Mouse (Mus musculus) liver, embryonic 16.5 days (tissue): Measurements from ENCODE around the gene Anp32e. TPM values are rescaled to one million over a fixed set of nuclear protein-coding genes. Genes with fewer than 3 reads are reported as not detected.

Experiments
- ATAC-seq: fragments of 200-750 bp; cut with Nextera tagmentation; 2 replicates; pipeline ENCODE4 v1.8.0; 2017; ENCODE audit warnings: low read depth, mild to moderate bottlenecking, moderate number of reproducible peaks, moderate library complexity
- H3K27ac ChIP-seq: fragments of 300-500 bp; sonication (generic); 2 replicates; pipeline ENCODE4 v1.5.1; 2014; ENCODE audit warnings: mild to moderate bottlenecking, low read length
- H3K27me3 ChIP-seq: fragments of 300-500 bp; sonication (generic); 2 replicates; pipeline ENCODE4 v1.6.1; 2014; ENCODE audit warnings: low read depth, low read length, mixed read lengths; ENCODE audit not compliant: control insufficient read depth, insufficient read depth
- H3K36me3 ChIP-seq: fragments of 300-500 bp; sonication (generic); 2 replicates; pipeline ENCODE4 v1.6.1; 2014; ENCODE audit warnings: mild to moderate bottlenecking; ENCODE audit not compliant: control insufficient read depth, insufficient read depth
- H3K4me1 ChIP-seq: fragments of 300-500 bp; sonication (generic); 2 replicates; pipeline ENCODE4 v1.6.1; 2014; ENCODE audit warnings: low read depth, low read length, mixed read lengths; ENCODE audit not compliant: control insufficient read depth
- H3K4me2 ChIP-seq: fragments of 300-500 bp; sonication (generic); 2 replicates; pipeline ENCODE4 v1.6.1; 2014; ENCODE audit warnings: low read depth, low read length, mixed read lengths
- H3K4me3 ChIP-seq: fragments of 300-500 bp; sonication (generic); 2 replicates; pipeline ENCODE4 v1.5.1; 2014; ENCODE audit warnings: low read depth, mild to moderate bottlenecking, low read length
- H3K9ac ChIP-seq: fragments of 300-500 bp; sonication (generic); 2 replicates; pipeline ENCODE4 v1.6.1; 2014; ENCODE audit warnings: low read depth, low read length
- H3K9me3 ChIP-seq: fragments of 300-500 bp; sonication (generic); replicated peaks from 2 replicates; pipeline ENCODE4 v1.6.1; 2016; ENCODE audit warnings: low read length; ENCODE audit not compliant: control insufficient read depth
- WGBS: fragments of 180-500 bp; shearing (Covaris S2); extraction: QIAGEN DNeasy Blood & Tissue Kit; methylation state at CpG from one replicate; pipeline ENCODE4 v1.1.7; 2014; ENCODE audit not compliant: insufficient replicate concordance; 5-methylcytosine and 5-hydroxymethylcytosine counted together
- polyA plus RNA-seq: library from polyadenylated mRNA; unstranded; fragments of >200 nt; fragmentation: Nextera tagmentation; extraction: Ambion mirVana; gene quantifications from 2 replicates; pipeline ENCODE4 v1.2.1, GENCODE M21; 2015

Anp32e gene
- polyA plus RNA-seq, 1 experiment from 2014 or later, result 118 TPM

DNA sequence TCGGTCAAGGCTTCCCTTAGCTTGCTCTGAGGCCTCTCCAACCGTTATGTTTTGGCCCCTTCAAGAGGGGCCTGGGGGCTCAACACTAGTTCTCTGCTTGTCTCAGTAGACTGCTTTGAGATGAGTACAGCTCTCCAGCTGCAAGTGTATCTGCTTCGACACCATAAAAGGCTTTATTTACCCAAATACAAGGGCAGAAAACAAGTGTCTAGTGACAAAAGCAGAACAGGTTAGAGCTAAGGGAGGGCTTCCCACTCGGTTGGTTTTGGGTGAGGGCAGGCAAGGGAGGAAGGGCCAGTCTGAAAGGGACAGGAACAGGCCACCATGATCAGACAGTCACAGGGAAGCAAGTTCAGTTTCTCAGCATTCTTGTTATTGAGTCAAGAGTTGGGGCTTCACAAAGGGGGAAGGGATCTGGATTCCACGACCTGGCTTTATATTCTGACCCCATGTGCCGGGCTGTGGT, 65.4 kb downstream of the Anp32e start:
- Histone ChIP-seq H3K9me3 (no peaks in the 10 kb centered on the region), H3K36me3 (no peaks in the 10 kb centered on the region), H3K27ac (peak overlapping the region; percentile 43; the same call in 1 of the 2 replicates), H3K9ac (no peak overlapping the region), H3K27me3 (peaks cover 30% of the 10 kb centered on the region), H3K4me3 (peak overlapping the region; percentile 67), H3K4me2 (peak overlapping the region; percentile 90), H3K4me1 (peaks cover 25% of the 10 kb centered on the region)
- no peak for ATAC-seq
- WGBS, result 20% methylated on average over 6 of the region's 6 CpGs

DNA sequence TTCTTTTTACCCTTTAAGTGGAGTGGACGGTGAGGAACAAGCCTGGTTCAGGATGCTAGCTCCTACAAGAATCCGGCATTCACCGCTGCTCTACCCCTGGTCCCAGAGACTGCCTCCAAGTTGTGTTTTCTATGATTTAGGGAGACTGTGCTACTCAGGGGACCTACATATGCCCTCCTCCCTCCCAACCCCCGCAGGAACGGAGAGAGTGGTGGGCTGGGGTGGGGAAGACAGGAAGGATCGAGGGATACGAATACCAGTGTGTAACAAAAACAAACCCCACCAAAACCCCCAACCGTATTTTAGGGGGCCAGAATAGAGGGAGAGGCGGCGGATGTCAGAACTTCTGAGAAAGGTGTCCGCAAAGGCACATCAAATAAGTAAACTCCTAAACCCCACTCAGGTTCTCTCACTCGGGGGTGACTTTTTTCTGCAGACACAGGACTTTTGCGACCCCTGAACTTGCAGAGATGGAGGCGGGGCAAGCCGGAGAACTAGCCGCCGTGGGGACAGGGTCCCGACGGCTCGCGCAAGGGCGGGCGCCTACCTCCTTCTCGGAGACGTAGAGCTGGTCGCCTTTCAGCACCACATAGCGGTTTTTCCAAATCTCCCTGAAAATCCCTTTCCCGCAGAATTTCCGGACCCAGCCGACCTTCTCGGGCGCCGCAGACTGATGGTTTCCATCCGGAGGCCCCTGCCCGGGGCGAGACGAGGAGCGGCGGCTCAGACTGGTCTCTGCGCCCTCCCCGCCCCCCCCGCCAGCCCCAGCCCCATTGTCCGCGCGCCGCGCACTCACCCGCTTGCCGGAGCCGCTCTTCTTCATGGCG, 66.1 kb downstream of the Anp32e start:
- Histone ChIP-seq H3K4me2 (peak overlapping the region; percentile 90), H3K4me1 (peaks cover 33% of the 10 kb centered on the region), H3K9ac (peak overlapping the region; percentile 58), H3K27me3 (peaks cover 30% of the 10 kb centered on the region), H3K9me3 (no peaks in the 10 kb centered on the region), H3K4me3 (peak overlapping the region; percentile 67), H3K27ac (peak overlapping the region; percentile 58), H3K36me3 (no peaks in the 10 kb centered on the region)
- 1% methylated on average over 47 of the region's 51 CpGs for WGBS
- no peak for ATAC-seq

DNA sequence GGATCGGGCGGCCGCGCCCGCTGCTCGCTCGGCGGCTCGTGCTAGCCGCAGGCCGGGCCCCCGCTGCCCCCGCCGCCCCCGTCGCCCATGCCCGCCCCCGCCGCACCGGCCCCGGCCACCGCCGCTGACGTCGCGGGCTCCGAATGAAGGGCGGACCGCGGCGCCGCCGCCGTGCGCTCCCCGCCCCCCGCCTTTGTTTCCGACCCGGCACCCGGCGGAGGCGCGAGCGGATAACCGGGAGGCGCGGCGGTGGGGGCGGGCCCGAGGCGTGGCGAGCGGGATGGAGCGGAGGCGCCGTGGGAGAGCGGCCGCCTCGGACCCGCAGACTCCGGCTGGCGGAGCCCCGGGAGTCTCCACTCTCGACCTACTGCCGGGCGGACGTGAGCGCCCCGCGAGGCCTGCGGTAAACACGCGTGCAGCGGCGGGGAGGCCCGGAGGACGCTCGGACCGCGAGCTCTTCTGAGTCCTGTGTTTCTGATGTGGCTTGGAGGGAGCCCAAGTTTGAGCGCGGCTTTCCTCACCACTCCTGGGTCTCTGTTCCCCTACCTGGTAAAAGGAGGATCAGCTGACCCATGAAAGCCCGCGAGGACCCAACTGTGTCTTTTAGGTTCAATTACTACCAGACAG, 66.9 kb downstream of the Anp32e start, which contains the start of gene Plekho1:
Plekho1 (minus strand) TSS at position 200 of the 627 bp plus-strand sequence.
- Histone ChIP-seq H3K36me3 (no peaks in the 10 kb centered on the region), H3K27me3 (peaks cover 30% of the 10 kb centered on the region), H3K9me3 (no peaks in the 10 kb centered on the region), H3K4me1 (peaks cover 37% of the 10 kb centered on the region), H3K9ac (peak within 1 kb of the TSS; percentile 58), H3K4me2 (peak within 1 kb of the TSS; percentile 90), H3K4me3 (peak within 1 kb of the TSS; percentile 67), H3K27ac (peak within 1 kb of the TSS; percentile 58)
- WGBS, result under 1% methylated on average over 62 of the region's 84 CpGs
- peak; percentile 33 for ATAC-seq

DNA sequence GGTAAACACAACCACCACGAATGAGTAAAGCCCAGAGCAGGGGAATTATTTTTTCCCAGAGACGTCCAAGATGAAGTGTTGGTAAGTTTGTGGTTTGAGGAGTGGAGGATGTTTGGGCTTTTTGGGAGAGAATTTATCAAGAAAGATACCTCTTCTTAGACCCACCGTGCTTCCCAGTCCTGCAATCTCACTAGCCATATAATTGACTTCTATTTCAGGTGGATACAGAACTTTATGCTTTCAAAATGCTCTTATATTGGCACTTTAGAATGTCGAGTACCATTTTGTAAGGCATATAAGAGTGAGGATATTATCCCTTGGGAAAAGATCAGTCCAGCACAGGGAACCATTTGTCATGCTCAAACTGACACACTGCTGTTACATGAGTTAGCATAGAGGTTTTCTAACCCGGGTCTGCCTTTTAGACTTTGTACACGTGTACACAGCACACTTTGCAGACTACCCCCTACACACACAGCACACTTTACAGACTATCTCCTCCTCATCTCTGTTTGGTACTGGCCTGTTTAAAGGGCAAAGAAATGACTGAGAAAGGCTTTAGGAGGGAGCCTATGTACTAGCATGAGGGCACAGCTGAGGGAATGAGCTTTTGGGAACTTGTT, 67.5 kb downstream of the Anp32e start:
- Histone ChIP-seq H3K4me1 (peaks cover 37% of the 10 kb centered on the region), H3K9me3 (no peaks in the 10 kb centered on the region), H3K36me3 (no peaks in the 10 kb centered on the region), H3K4me3 (peak overlapping the region; percentile 67), H3K27me3 (peaks cover 30% of the 10 kb centered on the region), H3K9ac (peak overlapping the region; percentile 58), H3K27ac (no peak overlapping the region), H3K4me2 (peak overlapping the region; percentile 90)
- 14% methylated on average over 6 of the region's 6 CpGs for WGBS
- ATAC-seq, result no peak

Other genes starting within 250 kb of the Anp32e start
- gene Adamtsl4, start 241.3 kb upstream of the Anp32e start, polyA plus RNA-seq, result 0.74 and 0.83 TPM in 2 replicates
- gene Ecm1, start 189.7 kb upstream of the Anp32e start, polyA plus RNA-seq, result 21.2 and 26.7 TPM in 2 replicates
- gene Tars2, start 169.0 kb upstream of the Anp32e start, polyA plus RNA-seq, result 33.0 and 33.9 TPM in 2 replicates
- gene Rprd2, start 110.4 kb upstream of the Anp32e start, polyA plus RNA-seq, result 7.7 and 7.9 TPM in 2 replicates
- gene Prpf3, start 73.4 kb upstream of the Anp32e start, polyA plus RNA-seq, result 23.1 and 23.7 TPM in 2 replicates
- 156 and 178 TPM in 2 replicates for gene Mrps21, start 57.7 kb upstream of the Anp32e start, polyA plus RNA-seq
- gene Ciart, start 47.0 kb upstream of the Anp32e start, polyA plus RNA-seq, result 0.78 and 1.1 TPM in 2 replicates
- gene BC028528, start 37.2 kb upstream of the Anp32e start, polyA plus RNA-seq, result 5.5 and 6.8 TPM in 2 replicates
- gene Aph1a, start 35.3 kb upstream of the Anp32e start, polyA plus RNA-seq, result 10.9 and 12.6 TPM in 2 replicates
- gene Car14, start 24.6 kb upstream of the Anp32e start, polyA plus RNA-seq, result 14.6 and 15.4 TPM in 2 replicates
- gene Plekho1, start 66.8 kb downstream of the Anp32e start, polyA plus RNA-seq, result 4.2 and 4.5 TPM in 2 replicates
- 11.7 and 12.9 TPM in 2 replicates for gene Vps45, start 129.2 kb downstream of the Anp32e start, polyA plus RNA-seq
- gene Otud7b, start 175.3 kb downstream of the Anp32e start, polyA plus RNA-seq, result 5.8 and 7.7 TPM in 2 replicates
- gene Mtmr11, start 232.8 kb downstream of the Anp32e start, polyA plus RNA-seq, result 2.6 and 4.2 TPM in 2 replicates
- gene Sf3b4, start 243.1 kb downstream of the Anp32e start, polyA plus RNA-seq, result 59.4 and 59.6 TPM in 2 replicates